Comparison of ENCODE assay signal across 9 mouse cellular contexts in genomic region chr11:69016755-69017154, GRCm38 (mm10). TPM values are rescaled to one million over a fixed set of nuclear protein-coding genes. Genes with fewer than 3 reads are reported as not detected.
DNase-seq lines count a peak whose midpoint lies in the region; ATAC-seq lines count a peak whose summit lies in the region.
"Had no signal": no experiment of that assay in that cellular context is flagged by ENCODE, and none has a peak within 500 bp of the region (broad histone marks: within the 10 kb centered on the region; RNA-seq: fewer than 3 reads in every experiment).

No protein-coding gene starts in this region.

- no peak overlapping the region for H3K27ac ChIP-seq in lung, embryonic 16.5 days (ENCODE audit: low read length)
- H3K27ac ChIP-seq in embryonic facial prominence, embryonic 15.5 days (replicated peaks), result peak overlapping the region; percentile 96
- H3K27ac ChIP-seq in limb, embryonic 10.5 days, result peak overlapping the region; percentile 99
- H3K27ac ChIP-seq in neural tube, embryonic 14.5 days (ENCODE audit: low read depth, low read length), result peak overlapping the region; percentile 85; the same call in 1 of the 2 replicates

- H3K9me3 ChIP-seq in lung, embryonic 16.5 days (ENCODE audit: control insufficient read depth, low read length), result no peaks in the 10 kb centered on the region
- H3K9me3 ChIP-seq in embryonic facial prominence, embryonic 15.5 days (replicated peaks), result no peaks in the 10 kb centered on the region
- no peaks in the 10 kb centered on the region for H3K9me3 ChIP-seq in limb, embryonic 10.5 days (replicated peaks)
- H3K9me3 ChIP-seq in neural tube, embryonic 14.5 days (ENCODE audit: control insufficient read depth, low read length), result no peaks in the 10 kb centered on the region

- no peak for DNase-seq in lung, postnatal 10 days
- no peak for DNase-seq in limb, embryonic 10.5 days (ENCODE audit: low spot score)
- DNase-seq in thymus, postnatal 0 days (ENCODE audit: low spot score), result no peak
- DNase-seq in frontal cortex, postnatal 14 days (ENCODE audit: low spot score in 2 of 2), result no peak
- DNase-seq in cerebellum, postnatal 25 days, result no peak
- DNase-seq: adrenal gland, postnatal 36 days had no signal

- H3K4me3 ChIP-seq in lung, embryonic 16.5 days (ENCODE audit: low read length), result peak overlapping the region; percentile 70
- H3K4me3 ChIP-seq in embryonic facial prominence, embryonic 15.5 days (replicated peaks), result peak overlapping the region; percentile 69
- peak overlapping the region; percentile 69 for H3K4me3 ChIP-seq in limb, embryonic 10.5 days
- peak overlapping the region; percentile 60 for H3K4me3 ChIP-seq in neural tube, embryonic 14.5 days (ENCODE audit: low read depth, low read length)

- peaks cover under 1% of the 10 kb centered on the region for H3K36me3 ChIP-seq in lung, embryonic 16.5 days (ENCODE audit: control insufficient read depth, insufficient read depth, low read length)
- H3K36me3 ChIP-seq in embryonic facial prominence, embryonic 15.5 days, result peaks cover 2% of the 10 kb centered on the region
- peaks cover 25% of the 10 kb centered on the region for H3K36me3 ChIP-seq in limb, embryonic 10.5 days
- no peaks in the 10 kb centered on the region for H3K36me3 ChIP-seq in neural tube, embryonic 14.5 days (ENCODE audit: control insufficient read depth, insufficient read depth, low read length)

- H3K4me2 ChIP-seq in lung, embryonic 16.5 days (ENCODE audit: low read depth, low read length), result peak overlapping the region; percentile 76
- peak overlapping the region; percentile 55 for H3K4me2 ChIP-seq in embryonic facial prominence, embryonic 15.5 days (replicated peaks)
- H3K4me2 ChIP-seq in neural tube, embryonic 14.5 days (ENCODE audit: low read depth, low read length), result peak overlapping the region; percentile 67

- H3K27me3 ChIP-seq in lung, embryonic 16.5 days (ENCODE audit: control insufficient read depth, insufficient read depth, low read depth, low read length), result no peaks in the 10 kb centered on the region
- no peaks in the 10 kb centered on the region for H3K27me3 ChIP-seq in embryonic facial prominence, embryonic 15.5 days
- no peaks in the 10 kb centered on the region for H3K27me3 ChIP-seq in limb, embryonic 10.5 days (ENCODE audit: low read depth, poor library complexity, severe bottlenecking)
- no peaks in the 10 kb centered on the region for H3K27me3 ChIP-seq in neural tube, embryonic 14.5 days (ENCODE audit: control insufficient read depth, insufficient read depth, low read length)

- H3K4me1 ChIP-seq in lung, embryonic 16.5 days (replicated peaks; ENCODE audit: control insufficient read depth, insufficient read depth, low read length), result peaks cover 10% of the 10 kb centered on the region
- H3K4me1 ChIP-seq in embryonic facial prominence, embryonic 15.5 days, result peaks cover 14% of the 10 kb centered on the region
- peaks cover 16% of the 10 kb centered on the region for H3K4me1 ChIP-seq in limb, embryonic 10.5 days
- H3K4me1 ChIP-seq in neural tube, embryonic 14.5 days (ENCODE audit: control insufficient read depth, insufficient read depth, low read length), result peaks cover 7% of the 10 kb centered on the region

- no peak for ATAC-seq in lung, embryonic 16.5 days (ENCODE audit: low read depth)
- no peak for ATAC-seq in embryonic facial prominence, embryonic 15.5 days (ENCODE audit: insufficient number of reproducible peaks, low FRiP score, low TSS enrichment, low read depth)
- ATAC-seq in neural tube, embryonic 14.5 days (ENCODE audit: low read depth), result no peak

- H3K9ac ChIP-seq in lung, embryonic 16.5 days (ENCODE audit: low read length), result peak overlapping the region; percentile 83
- 0 out of 2 replicates have a peak overlapping the region, but pooled peaks have one; percentile 52 for H3K9ac ChIP-seq in embryonic facial prominence, embryonic 15.5 days
- H3K9ac ChIP-seq in neural tube, embryonic 14.5 days (replicated peaks; ENCODE audit: low read depth, low read length), result peak overlapping the region; percentile 83

- 53% methylated on average over 3 of the region's 3 CpGs for WGBS in lung, embryonic 16.5 days
- WGBS in embryonic facial prominence, embryonic 15.5 days, result 58% methylated on average over 3 of the region's 3 CpGs
- 70% methylated on average over 3 of the region's 3 CpGs for WGBS in limb, embryonic 10.5 days
- 72% methylated on average over 3 of the region's 3 CpGs for WGBS in neural tube, embryonic 14.5 days

RNA-seq across cellular contexts. Expression of gene Ctc1, which starts 1.0 kb away (rescaled TPM):
- 47.6 and 53.3 TPM in 2 replicates for polyA plus RNA-seq in lung, embryonic 16.5 days (2015; fragmentation: Nextera tagmentation; extraction: Ambion mirVana)
- polyA plus RNA-seq in embryonic facial prominence, embryonic 15.5 days (2015; fragmentation: Nextera tagmentation; extraction: Ambion mirVana), result 43.7 and 53.5 TPM in 2 replicates
- polyA plus RNA-seq in limb, embryonic 10.5 days (2016; fragmentation: Nextera tagmentation; extraction: Ambion mirVana), result 103 and 104 TPM in 2 replicates
- 51.8 and 59.3 TPM in 2 replicates for polyA plus RNA-seq in neural tube, embryonic 14.5 days (2014; fragmentation: Nextera tagmentation; extraction: Ambion mirVana)
- 20.7 and 20.8 TPM in 2 replicates for polyA plus RNA-seq in thymus, postnatal 0 days (2015; fragmentation: Nextera tagmentation; extraction: Ambion mirVana)

RNA-seq across cellular contexts. Expression of gene Pfas, which starts 8.5 kb away (rescaled TPM):
- 26.2 and 27.0 TPM in 2 replicates for polyA plus RNA-seq in lung, embryonic 16.5 days (2015; fragmentation: Nextera tagmentation; extraction: Ambion mirVana)
- 26.1 and 27.5 TPM in 2 replicates for polyA plus RNA-seq in embryonic facial prominence, embryonic 15.5 days (2015; fragmentation: Nextera tagmentation; extraction: Ambion mirVana)
- 66.5 and 70.0 TPM in 2 replicates for polyA plus RNA-seq in limb, embryonic 10.5 days (2016; fragmentation: Nextera tagmentation; extraction: Ambion mirVana)
- 16.0 and 16.5 TPM in 2 replicates for polyA plus RNA-seq in neural tube, embryonic 14.5 days (2014; fragmentation: Nextera tagmentation; extraction: Ambion mirVana)
- polyA plus RNA-seq in thymus, postnatal 0 days (2015; fragmentation: Nextera tagmentation; extraction: Ambion mirVana), result 26.9 and 29.7 TPM in 2 replicates

RNA-seq across cellular contexts. Expression of gene Aurkb, which starts 28.7 kb away (rescaled TPM):
- 183 and 189 TPM in 2 replicates for polyA plus RNA-seq in lung, embryonic 16.5 days (2015; fragmentation: Nextera tagmentation; extraction: Ambion mirVana)
- polyA plus RNA-seq in embryonic facial prominence, embryonic 15.5 days (2015; fragmentation: Nextera tagmentation; extraction: Ambion mirVana), result 122 and 123 TPM in 2 replicates
- polyA plus RNA-seq in limb, embryonic 10.5 days (2016; fragmentation: Nextera tagmentation; extraction: Ambion mirVana), result 214 and 217 TPM in 2 replicates
- polyA plus RNA-seq in neural tube, embryonic 14.5 days (2014; fragmentation: Nextera tagmentation; extraction: Ambion mirVana), result 8.7 and 12.8 TPM in 2 replicates
- polyA plus RNA-seq in thymus, postnatal 0 days (2015; fragmentation: Nextera tagmentation; extraction: Ambion mirVana), result 134 and 154 TPM in 2 replicates

RNA-seq across cellular contexts. Expression of gene Rangrf, which starts 41.8 kb away (rescaled TPM):
- polyA plus RNA-seq in lung, embryonic 16.5 days (2015; fragmentation: Nextera tagmentation; extraction: Ambion mirVana), result 36.7 and 40.3 TPM in 2 replicates
- 49.5 and 52.3 TPM in 2 replicates for polyA plus RNA-seq in embryonic facial prominence, embryonic 15.5 days (2015; fragmentation: Nextera tagmentation; extraction: Ambion mirVana)
- polyA plus RNA-seq in limb, embryonic 10.5 days (2016; fragmentation: Nextera tagmentation; extraction: Ambion mirVana), result 88.6 and 115 TPM in 2 replicates
- 25.5 and 30.6 TPM in 2 replicates for polyA plus RNA-seq in neural tube, embryonic 14.5 days (2014; fragmentation: Nextera tagmentation; extraction: Ambion mirVana)
- 38.6 and 44.6 TPM in 2 replicates for polyA plus RNA-seq in thymus, postnatal 0 days (2015; fragmentation: Nextera tagmentation; extraction: Ambion mirVana)

RNA-seq across cellular contexts. Expression of gene Borcs6, which starts 42.8 kb away (rescaled TPM):
- polyA plus RNA-seq in lung, embryonic 16.5 days (2015; fragmentation: Nextera tagmentation; extraction: Ambion mirVana), result 7.2 and 8.6 TPM in 2 replicates
- 14.9 and 15.7 TPM in 2 replicates for polyA plus RNA-seq in embryonic facial prominence, embryonic 15.5 days (2015; fragmentation: Nextera tagmentation; extraction: Ambion mirVana)
- polyA plus RNA-seq in limb, embryonic 10.5 days (2016; fragmentation: Nextera tagmentation; extraction: Ambion mirVana), result 5.3 and 6.0 TPM in 2 replicates
- polyA plus RNA-seq in neural tube, embryonic 14.5 days (2014; fragmentation: Nextera tagmentation; extraction: Ambion mirVana), result 16.1 and 17.7 TPM in 2 replicates
- polyA plus RNA-seq in thymus, postnatal 0 days (2015; fragmentation: Nextera tagmentation; extraction: Ambion mirVana), result 9.8 and 12.4 TPM in 2 replicates
